Mouse (Mus musculus) kidney, postnatal 4 days (tissue): ENCODE data around the gene Tmprss11c.
A peak's percentile ranks its signal among the peaks of the same experiment; 100 is the strongest.

ENCODE experiments used
- DNase-seq, 2 experiments: peaks; one replicate each; pipeline ENCODE4 v3.0.0; 2021; ENCODE audit warnings: mixed read lengths in 2 of 2

Tmprss11c gene

GRCm38 (mm10) chr5:86289208-86289607 is at the start of gene Tmprss11c:
TSS of gene Tmprss11c (minus strand) at chr5:86289308.
- DNase-seq = no peak

- peak in 1 of 2 experiments; percentile 7 for DNase-seq
These were observed 29.2 kb upstream of the Tmprss11c start for GRCm38 (mm10) chr5:86318018-86318956.

GRCm38 (mm10) chr5:86306116-86306515 is 17.0 kb upstream of the Tmprss11c start:
- peak; percentile 13 to 17 for DNase-seq

GRCm38 (mm10) chr5:86303877-86304276 is 14.8 kb upstream of the Tmprss11c start:
- DNase-seq = no peak

- DNase-seq = no peak
These were observed 42.5 kb downstream of the Tmprss11c start for GRCm38 (mm10) chr5:86246559-86246958.

- DNase-seq = no peak
These were observed 44.2 kb downstream of the Tmprss11c start for GRCm38 (mm10) chr5:86244880-86245279.

- no peak for DNase-seq
These were observed 44.8 kb downstream of the Tmprss11c start for GRCm38 (mm10) chr5:86244275-86244674.

GRCm38 (mm10) chr5:86227156-86227853 is 61.8 kb downstream of the Tmprss11c start:
- DNase-seq = no peak

GRCm38 (mm10) chr5:86197801-86198200 is 91.3 kb downstream of the Tmprss11c start, which contains the start of gene Gnrhr:
TSS of gene Gnrhr (minus strand) at chr5:86197901.
- DNase-seq = no peak

- no peak for DNase-seq
These were observed 97.8 kb downstream of the Tmprss11c start for GRCm38 (mm10) chr5:86191356-86191755.

GRCm38 (mm10) chr5:86190770-86191169 is 98.3 kb downstream of the Tmprss11c start:
- DNase-seq = peak; percentile 21 to 35

- DNase-seq = peak in 1 of 2 experiments; percentile 1
These were observed 98.8 kb downstream of the Tmprss11c start for GRCm38 (mm10) chr5:86190290-86190689.

GRCm38 (mm10) chr5:86187441-86187840 is 101.7 kb downstream of the Tmprss11c start:
- no peak for DNase-seq
